Mouse (Mus musculus) B cell, adult 67 days (primary cell): ENCODE results near the gene Myo1b. TPM values are rescaled to one million over a fixed set of nuclear protein-coding genes. Genes with fewer than 3 reads are reported as not detected.

ENCODE experiments used
- total RNA-seq, 2 experiments: library from RNA; stranded (reverse); gene quantifications; 4 replicates each; pipeline ENCODE4 v1.2.4; 2023

Myo1b gene
- under 1 TPM; 0.55 to 0.89 TPM for total RNA-seq

GRCm38 (mm10) chr1:51915576-51916156 is at the start of gene Myo1b:
Gene Myo1b, minus strand, starts transcription at chr1:51916071.

Other genes starting within 250 kb of the Myo1b start
- gene Stat4, start 71.1 kb upstream of the Myo1b start, total RNA-seq, result 10 to 100 TPM; 65.0 to 74.3 TPM
- gene Stat1, start 203.4 kb upstream of the Myo1b start, total RNA-seq, result 100 to 1,000 TPM; 145 to 202 TPM